Mouse (Mus musculus) CH12.LX (cell line): ENCODE results near the gene Smyd3.

ENCODE experiments used
- CTCF ChIP-seq, 2 experiments: IDR thresholded peaks in 1 of 2; conservative IDR thresholded peaks in 1 of 2; 2 replicates each; pipeline ENCODE4 v1.5.1; 2011 to 2012; ENCODE audit warnings: low read depth in 2 of 2, low read length in 2 of 2, improper control_type of control experiment in 1 of 2, inconsistent platforms in 1 of 2, mild to moderate bottlenecking in 1 of 2, moderate library complexity in 1 of 2
- JUN ChIP-seq: IDR thresholded peaks from 2 replicates; pipeline ENCODE4 v1.6.1; 2011; ENCODE audit warnings: low read depth, mild to moderate bottlenecking, low read length, improper control_type of control experiment, moderate library complexity; ENCODE audit not compliant: insufficient read depth
- POLR2A ChIP-seq: IDR thresholded peaks from 2 replicates; pipeline ENCODE4 v1.6.1; 2011; ENCODE audit warnings: low read depth, mild to moderate bottlenecking, improper control_type of control experiment, low read length
- POLR2AphosphoS2 ChIP-seq: IDR thresholded peaks from 2 replicates; pipeline ENCODE4 v1.6.1; 2011; ENCODE audit warnings: low read depth, low read length, improper control_type of control experiment
- SIN3A ChIP-seq: IDR thresholded peaks from 2 replicates; pipeline ENCODE4 v1.6.1; 2012; ENCODE audit warnings: low read length, improper control_type of control experiment, inconsistent platforms
- USF1 ChIP-seq: IDR thresholded peaks from 2 replicates; pipeline ENCODE4 v1.6.1; 2014; ENCODE audit warnings: low read depth, mild to moderate bottlenecking, inconsistent platforms, low read length, improper control_type of control experiment
- USF2 ChIP-seq: conservative IDR thresholded peaks from 2 replicates; pipeline ENCODE4 v1.6.1; 2011; ENCODE audit warnings: low read depth, low read length, improper control_type of control experiment
- ZNF384 ChIP-seq: IDR thresholded peaks from 2 replicates; pipeline ENCODE4 v1.6.1; 2012; ENCODE audit warnings: low read depth, low read length, improper control_type of control experiment, inconsistent platforms

DNA sequence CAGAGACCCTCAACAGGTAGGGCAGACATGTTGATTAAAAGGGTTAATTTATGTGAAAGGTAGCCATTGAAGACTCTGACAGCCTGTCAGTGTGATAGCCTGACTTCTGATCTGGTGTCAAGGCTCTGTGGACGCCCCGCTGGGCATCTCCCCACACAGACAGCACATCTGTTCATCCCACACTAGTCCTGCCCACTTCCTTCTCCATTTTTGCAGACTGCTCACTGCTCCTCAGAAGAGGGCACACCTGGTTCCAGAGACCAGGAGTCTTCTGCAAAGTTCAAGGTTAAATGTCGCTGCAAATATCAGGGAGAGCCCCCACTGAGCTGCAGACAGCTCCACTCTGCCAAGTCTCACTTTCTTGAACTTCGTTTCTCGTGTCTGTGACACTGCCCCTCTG lies 299.8 kb downstream of the Smyd3 start:
- TF ChIP-seq JUN: no peak
- no peak for TF ChIP-seq CTCF (conservative IDR thresholded peaks at IDR 0.05 in 1 of 2, IDR thresholded peaks at IDR 0.05 in 1 of 2; ENCODE audit: low read depth in 2 of 2, low read length in 2 of 2)
- no peak for TF ChIP-seq POLR2AphosphoS2
- TF ChIP-seq POLR2A: no peak
- no peak for TF ChIP-seq ZNF384
- no peak for TF ChIP-seq SIN3A
- TF ChIP-seq USF1: no peak
- TF ChIP-seq USF2: no peak
